Mouse (Mus musculus) kidney, adult 2 months (tissue): ENCODE results near the gene Nsg2. TPM values are rescaled to one million over a fixed set of nuclear protein-coding genes. Genes with fewer than 3 reads are reported as not detected.

Source experiments
- DNase-seq: peaks from one replicate; pipeline ENCODE4 v3.0.0; 2021
- H3K27ac ChIP-seq: fragments of 200-500 bp; 2 replicates; pipeline ENCODE4 v1.5.1; 2012; ENCODE audit warnings: low read depth, low read length, control low read depth, inconsistent platforms; ENCODE audit not compliant: insufficient read depth
- H3K27me3 ChIP-seq: fragments of 200-500 bp; replicated peaks from 2 replicates; pipeline ENCODE4 v1.6.1; 2012; ENCODE audit warnings: mild to moderate bottlenecking, moderate library complexity, low read length, inconsistent platforms; ENCODE audit not compliant: control insufficient read depth, insufficient read depth
- H3K36me3 ChIP-seq: fragments of 200-500 bp; 2 replicates; pipeline ENCODE4 v1.6.1; 2012; ENCODE audit warnings: mild to moderate bottlenecking, moderate library complexity, low read length, inconsistent platforms; ENCODE audit not compliant: control insufficient read depth, insufficient read depth
- H3K4me1 ChIP-seq: fragments of 200-500 bp; 2 replicates; pipeline ENCODE4 v1.6.1; 2011; ENCODE audit warnings: low read length; ENCODE audit not compliant: control insufficient read depth, insufficient read depth
- H3K4me3 ChIP-seq: fragments of 200-500 bp; 2 replicates; pipeline ENCODE4 v1.5.1; 2011; ENCODE audit warnings: mild to moderate bottlenecking, low read depth, low read length, control low read depth; ENCODE audit not compliant: insufficient read depth
- CTCF ChIP-seq: fragments of 200-500 bp; conservative IDR thresholded peaks from 2 replicates; pipeline ENCODE4 v1.5.1; 2011; ENCODE audit warnings: low read depth, mild to moderate bottlenecking, control low read depth, low read length, moderate library complexity, mixed read lengths; ENCODE audit not compliant: insufficient read depth, insufficient read length
- POLR2A ChIP-seq: fragments of 200-500 bp; IDR thresholded peaks from one replicate; pipeline ENCODE4 v1.6.1; 2011; ENCODE audit warnings: low read depth, low read length, control low read depth
- WGBS: fragments of 180-500 bp; shearing (Covaris S2); methylation state at CpG from one replicate; pipeline ENCODE4 v1.1.7; 2018; 5-methylcytosine and 5-hydroxymethylcytosine counted together
- polyA plus RNA-seq: library from polyadenylated mRNA; depleted of rRNA; stranded (reverse); fragments of >200 nt; gene quantifications from 2 replicates; pipeline ENCODE4 v1.2.3, GENCODE M21; 2012

Gene Nsg2
- polyA plus RNA-seq, 1 experiment: 4.0 TPM

DNA sequence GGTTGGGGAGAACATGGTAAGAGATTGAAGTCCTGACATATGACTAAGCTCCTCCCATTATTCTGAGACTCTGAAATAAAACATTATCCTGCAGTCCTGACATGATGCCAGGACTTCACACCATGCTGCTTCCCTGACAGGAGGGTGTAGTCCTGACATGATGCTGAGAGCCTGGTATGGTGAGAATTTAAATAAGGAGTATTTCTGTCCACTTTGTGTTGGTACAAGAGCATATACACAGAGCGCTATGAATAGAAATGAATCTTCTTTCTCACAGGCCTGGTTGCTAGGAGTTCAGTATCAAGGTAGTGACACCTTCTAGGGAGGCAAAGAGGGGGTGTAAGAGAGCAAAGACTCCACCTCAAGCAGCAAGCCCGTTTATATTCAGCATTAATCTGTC lies 60.8 kb downstream of the Nsg2 start:
- H3K27me3 ChIP-seq: no peaks in the 10 kb centered on the region
- H3K27ac ChIP-seq: no peak overlapping the region
- WGBS: 52% methylated on average over 2 of the region's 2 CpGs
- H3K36me3 ChIP-seq: no peaks in the 10 kb centered on the region
- no peak overlapping the region for H3K4me3 ChIP-seq
- no peak for DNase-seq
- no peak for TF ChIP-seq POLR2A
- no peak for TF ChIP-seq CTCF
- no peaks in the 10 kb centered on the region for H3K4me1 ChIP-seq

GRCm38 (mm10) chr11:32061874-32062273 lies 61.6 kb downstream of the Nsg2 start:
- no peak for TF ChIP-seq CTCF
- no peak for TF ChIP-seq POLR2A

GRCm38 (mm10) chr11:32063775-32064510 lies 63.7 kb downstream of the Nsg2 start:
- DNase-seq: no peak
- Histone ChIP-seq H3K27ac (no peak overlapping the region), H3K4me3 (no peak overlapping the region), H3K4me1 (no peaks in the 10 kb centered on the region), H3K36me3 (no peaks in the 10 kb centered on the region), H3K27me3 (no peaks in the 10 kb centered on the region)
- TF ChIP-seq CTCF: no peak
- no peak for TF ChIP-seq POLR2A
- 46% methylated on average over 10 of the region's 10 CpGs for WGBS

More at GRCm38 (mm10) chr11:32061874-32062273, 61.6 kb downstream of the Nsg2 start:
- Histone ChIP-seq H3K27me3 (no peaks in the 10 kb centered on the region), H3K4me1 (no peaks in the 10 kb centered on the region), H3K27ac (no peak overlapping the region), H3K4me3 (no peak overlapping the region), H3K36me3 (no peaks in the 10 kb centered on the region)
- WGBS: 89% methylated on average over 10 of the region's 10 CpGs
- DNase-seq: no peak

DNA sequence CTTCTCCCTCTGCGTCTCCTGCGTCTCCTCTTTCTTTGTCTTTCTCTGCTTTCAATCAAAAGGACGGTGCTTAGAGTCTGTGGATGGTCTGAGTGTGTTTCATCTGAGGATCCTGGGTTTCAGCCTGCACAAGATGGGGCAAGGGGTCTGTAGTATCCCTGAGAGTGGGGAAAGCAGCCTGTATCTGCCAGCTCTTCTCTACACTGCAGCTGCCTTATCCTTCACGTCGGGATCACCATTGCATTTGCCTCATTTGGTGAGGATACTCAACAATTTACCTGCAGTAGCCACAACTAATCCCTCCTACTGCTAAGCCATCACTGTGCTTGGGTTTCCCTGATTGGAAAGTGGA lies 64.2 kb downstream of the Nsg2 start:
- Histone ChIP-seq H3K36me3 (no peaks in the 10 kb centered on the region), H3K4me3 (no peak overlapping the region), H3K27me3 (no peaks in the 10 kb centered on the region), H3K4me1 (no peaks in the 10 kb centered on the region), H3K27ac (no peak overlapping the region)
- 51% methylated on average over 5 of the region's 5 CpGs for WGBS
- TF ChIP-seq CTCF (no peak), POLR2A (no peak)
- DNase-seq: no peak

- Histone ChIP-seq H3K27me3 (no peaks in the 10 kb centered on the region), H3K27ac (no peak overlapping the region), H3K36me3 (no peaks in the 10 kb centered on the region), H3K4me1 (no peaks in the 10 kb centered on the region), H3K4me3 (no peak overlapping the region)
- DNase-seq: no peak
- TF ChIP-seq POLR2A (no peak), CTCF (no peak)
- WGBS: 75% methylated on average over 12 of the region's 12 CpGs
Measured at GRCm38 (mm10) chr11:32068736-32069490, 68.7 kb downstream of the Nsg2 start.

DNA sequence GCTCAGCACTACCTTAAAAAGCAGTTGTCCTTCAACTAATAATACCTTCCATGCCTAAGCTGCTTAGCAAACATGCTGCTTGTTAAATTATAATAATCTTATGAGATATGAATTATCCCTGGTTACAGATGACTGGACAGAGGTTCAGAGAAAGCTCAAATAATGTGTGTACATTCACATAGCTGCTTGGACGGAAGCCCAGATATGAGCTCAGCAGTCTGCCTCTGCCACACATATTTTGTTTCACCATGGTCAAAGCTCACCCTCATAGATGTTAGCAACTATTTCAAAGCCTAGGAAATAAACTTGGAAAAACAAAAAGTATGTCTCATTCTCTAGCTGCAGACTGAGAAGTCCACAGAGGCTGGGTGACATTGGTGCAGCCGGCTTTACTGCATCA lies 74.9 kb downstream of the Nsg2 start:
- Histone ChIP-seq H3K4me3 (no peak overlapping the region), H3K4me1 (0 out of 2 replicates have a peak, but pooled peaks cover 2% of the 10 kb centered on the region), H3K27ac (no peak overlapping the region), H3K27me3 (no peaks in the 10 kb centered on the region), H3K36me3 (no peaks in the 10 kb centered on the region)
- peak; percentile 3 for DNase-seq
- 59% methylated on average over 2 of the region's 2 CpGs for WGBS
- TF ChIP-seq POLR2A (no peak), CTCF (no peak)

DNA sequence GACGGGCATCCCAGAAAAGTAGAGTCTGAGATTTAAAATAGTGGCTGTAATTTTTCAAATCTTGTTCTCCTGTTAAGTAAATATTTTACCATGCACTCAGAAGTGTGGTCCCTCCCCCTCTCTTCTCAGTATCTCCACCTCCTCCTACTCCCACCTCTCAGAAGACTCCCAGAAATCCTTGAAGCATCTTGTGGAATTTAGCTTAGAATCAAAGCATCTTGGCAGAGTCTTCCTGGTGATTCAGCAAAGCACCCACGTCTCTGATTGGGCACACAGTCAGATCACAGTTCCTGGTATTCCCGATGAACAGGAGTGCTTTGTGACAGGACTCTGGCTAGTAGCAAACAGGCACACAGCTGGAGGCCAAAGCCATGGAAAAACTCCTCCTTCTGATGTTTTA lies 83.2 kb downstream of the Nsg2 start:
- WGBS: 64% methylated on average over 3 of the region's 3 CpGs
- no peaks in the 10 kb centered on the region for H3K4me1 ChIP-seq
- no peak overlapping the region for H3K4me3 ChIP-seq
- H3K27ac ChIP-seq: no peak overlapping the region
- no peaks in the 10 kb centered on the region for H3K36me3 ChIP-seq
- TF ChIP-seq POLR2A: no peak
- TF ChIP-seq CTCF: no peak
- H3K27me3 ChIP-seq: no peaks in the 10 kb centered on the region
- DNase-seq: no peak
